Mouse (Mus musculus) liver, embryonic 15.5 days (tissue): ENCODE measurements around the gene Nat8l. TPM values are rescaled to one million over a fixed set of nuclear protein-coding genes. Genes with fewer than 3 reads are reported as not detected.
A peak's percentile ranks its signal among the peaks of the same experiment; 100 is the strongest.
"Not testable (repeated sequence)": the region's sequence is repeated elsewhere in the genome, so short reads cannot be mapped to it uniquely, and the experiment has no call there.

ENCODE experiments used
- ATAC-seq: fragments of 200-750 bp; cut with Nextera tagmentation; 2 replicates; pipeline ENCODE4 v1.8.0; 2017; ENCODE audit warnings: moderate number of reproducible peaks, mild to moderate bottlenecking, moderate library complexity; ENCODE audit not compliant: insufficient read depth
- H3K27ac ChIP-seq: fragments of 300-500 bp; sonication (generic); replicated peaks from 2 replicates; pipeline ENCODE4 v1.5.1; 2015; ENCODE audit warnings: mild to moderate bottlenecking, inconsistent platforms
- H3K27me3 ChIP-seq: fragments of 300-500 bp; sonication (generic); 2 replicates; pipeline ENCODE4 v1.6.1; 2015; ENCODE audit warnings: mild to moderate bottlenecking, inconsistent platforms
- H3K36me3 ChIP-seq: fragments of 300-500 bp; sonication (generic); replicated peaks from 2 replicates; pipeline ENCODE4 v1.6.1; 2015; ENCODE audit warnings: moderate library complexity, mild to moderate bottlenecking, inconsistent platforms
- H3K4me1 ChIP-seq: fragments of 300-500 bp; sonication (generic); replicated peaks from 2 replicates; pipeline ENCODE4 v1.6.1; 2015; ENCODE audit warnings: inconsistent platforms
- H3K4me2 ChIP-seq: fragments of 300-500 bp; sonication (generic); 2 replicates; pipeline ENCODE4 v1.6.1; 2015; ENCODE audit warnings: moderate library complexity, mild to moderate bottlenecking, inconsistent platforms
- H3K4me3 ChIP-seq: fragments of 300-500 bp; sonication (generic); replicated peaks from 2 replicates; pipeline ENCODE4 v1.5.1; 2015; ENCODE audit warnings: mild to moderate bottlenecking, inconsistent platforms
- H3K9ac ChIP-seq: fragments of 300-500 bp; sonication (generic); 2 replicates; pipeline ENCODE4 v1.6.1; 2015; ENCODE audit warnings: moderate library complexity, mild to moderate bottlenecking, inconsistent platforms
- H3K9me3 ChIP-seq: fragments of 300-500 bp; sonication (generic); replicated peaks from 2 replicates; pipeline ENCODE4 v1.6.1; 2016; ENCODE audit warnings: inconsistent platforms
- WGBS: fragments of 180-500 bp; shearing (Covaris S2); methylation state at CpG from one replicate; pipeline ENCODE4 v1.1.7; 2015; ENCODE audit warnings: mixed read lengths; ENCODE audit not compliant: insufficient replicate concordance; 5-methylcytosine and 5-hydroxymethylcytosine counted together
- polyA plus RNA-seq: library from polyadenylated mRNA; unstranded; fragments of >200 nt; fragmentation: Nextera tagmentation; extraction: Ambion mirVana; gene quantifications from 2 replicates; pipeline ENCODE4 v1.2.1, GENCODE M21; 2015

Gene Nat8l
- polyA plus RNA-seq: 0.09 and 0.20 TPM in 2 replicates

DNA sequence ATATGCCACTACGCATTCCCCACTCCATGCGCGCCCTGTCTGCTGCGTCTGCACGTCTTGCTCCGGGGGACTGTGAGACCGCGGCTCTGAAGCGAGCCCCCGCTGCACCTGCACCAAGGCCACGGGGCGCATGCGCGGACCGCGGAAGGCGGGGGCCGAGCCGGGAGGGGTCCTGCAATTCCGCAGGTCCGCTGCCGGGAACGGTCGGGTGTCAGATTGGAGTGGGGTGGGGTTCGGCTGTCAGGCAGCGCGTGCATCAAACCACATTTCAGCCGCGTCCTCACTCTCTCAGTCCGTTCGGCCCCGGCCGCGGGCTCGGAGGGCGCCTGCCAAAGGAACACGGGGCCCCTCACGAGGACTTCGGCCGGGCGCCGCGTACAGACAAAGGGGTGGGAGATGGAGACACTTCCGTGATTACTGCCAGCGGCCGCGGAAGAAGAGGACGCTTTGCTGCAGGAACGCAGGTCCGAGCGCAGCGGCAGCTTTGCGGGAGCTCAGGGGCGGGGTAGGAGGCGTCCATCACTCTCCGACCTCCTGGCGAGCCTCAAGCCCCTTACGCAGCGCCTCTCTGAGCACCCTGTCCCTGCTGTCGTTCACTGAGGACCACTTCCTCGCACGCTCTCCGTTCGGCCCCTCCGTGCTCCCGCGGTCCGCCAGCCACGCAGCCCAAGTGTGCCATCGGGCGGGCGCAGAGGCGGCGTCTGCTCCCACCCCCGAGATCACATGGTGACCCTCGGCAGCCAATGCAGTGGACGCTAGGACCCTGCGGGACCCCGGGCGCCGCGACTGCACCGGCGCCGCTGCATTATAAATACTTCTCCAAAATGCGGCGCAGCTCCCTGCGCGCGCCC is at the start of gene Nat8l:
TSS of gene Nat8l (plus strand) at position 142 of the 851 bp plus-strand sequence.
- Histone ChIP-seq H3K9me3 (no peaks in the 10 kb centered on the region), H3K4me3 (peak within 1 kb of the TSS; percentile 53), H3K9ac (no peak within 1 kb of the TSS; the same call in 1 of the 2 replicates), H3K27ac (no peak within 1 kb of the TSS; the same call in 1 of the 2 replicates), H3K4me2 (peak within 1 kb of the TSS; percentile 66), H3K4me1 (peaks cover 16% of the 10 kb centered on the region), H3K27me3 (peaks cover 66% of the 10 kb centered on the region), H3K36me3 (no peaks in the 10 kb centered on the region)
- no peak for ATAC-seq
- under 1% methylated on average over 90 of the region's 90 CpGs for WGBS

DNA sequence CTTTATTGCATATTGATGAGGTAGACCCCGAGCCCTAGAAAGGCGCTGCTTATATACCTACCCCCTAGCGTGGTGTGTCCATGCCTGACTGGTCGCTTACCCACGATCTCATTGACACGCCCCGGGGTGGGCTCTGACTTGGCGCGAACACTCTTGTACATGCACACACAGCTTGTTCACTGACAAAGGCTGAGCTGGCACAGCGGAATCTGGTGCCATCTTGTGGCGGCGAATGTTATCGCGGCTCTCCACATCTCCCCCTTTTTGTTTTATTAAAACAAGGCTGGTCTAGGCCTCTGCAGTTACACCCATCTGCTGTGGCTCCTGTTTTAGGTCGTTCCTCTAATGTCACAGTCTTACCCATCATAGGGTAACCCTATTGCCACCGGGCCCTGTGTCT is 48.7 kb upstream of the Nat8l start:
- not testable (repeated sequence) for H3K9ac ChIP-seq, H3K36me3 ChIP-seq, H3K4me2 ChIP-seq, H3K27ac ChIP-seq, ATAC-seq, H3K9me3 ChIP-seq, H3K4me1 ChIP-seq, H3K4me3 ChIP-seq, H3K27me3 ChIP-seq
- WGBS: 79% methylated on average over 16 of the region's 16 CpGs

DNA sequence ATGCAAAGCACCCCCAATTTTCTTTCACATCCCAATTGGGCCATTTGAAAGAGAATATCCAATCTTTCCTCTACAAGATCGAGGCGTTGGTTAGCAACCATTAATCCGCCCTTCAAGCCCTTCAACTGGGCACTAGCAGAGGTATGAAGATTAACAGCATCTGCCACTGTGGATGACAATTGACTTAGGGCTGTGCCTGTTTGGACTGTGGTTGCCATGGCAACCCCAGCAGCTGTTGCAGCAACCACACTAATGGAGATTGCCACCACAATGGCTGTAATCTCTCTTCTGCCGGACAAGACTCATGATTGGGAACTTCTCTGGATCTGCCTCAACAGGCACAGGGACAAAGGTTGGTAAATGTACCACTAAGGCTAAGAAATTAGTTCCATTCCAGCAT is 47.5 kb upstream of the Nat8l start:
- WGBS: 75% methylated on average over 4 of the region's 4 CpGs
- ATAC-seq: no peak

DNA sequence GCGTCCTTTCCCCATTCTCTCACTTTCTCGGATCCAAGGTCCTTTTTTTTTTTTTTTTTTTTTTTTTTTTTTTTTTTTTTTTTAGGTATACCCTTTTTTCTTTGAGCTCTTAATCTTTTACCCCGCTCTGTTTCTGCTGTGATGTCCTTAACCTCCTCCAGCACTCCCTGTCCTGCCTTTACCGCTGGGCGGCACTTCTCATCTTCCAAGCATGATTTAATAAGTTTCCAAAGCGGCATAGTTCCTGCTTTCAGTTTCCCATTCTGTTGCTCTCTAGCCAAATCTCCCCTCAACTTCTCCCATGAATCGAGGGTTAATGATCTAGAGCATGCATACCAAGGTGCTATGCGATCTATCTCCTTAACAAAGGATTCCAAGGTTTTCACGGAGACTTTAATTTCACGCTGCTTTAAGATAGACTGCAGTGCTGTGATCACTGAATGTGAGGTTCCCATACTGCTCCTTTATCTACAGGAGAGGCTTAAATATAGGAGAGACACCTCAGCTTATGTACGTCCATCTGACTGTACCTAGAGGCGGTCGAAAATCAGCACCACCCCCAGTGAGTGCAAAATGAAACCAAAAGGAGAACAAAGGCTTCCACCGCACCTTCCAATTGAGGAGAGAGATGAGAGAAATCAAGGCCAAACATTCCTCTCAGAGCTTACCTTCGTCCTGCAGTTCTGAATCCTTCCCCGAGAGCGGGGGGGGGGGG is 42.2 kb upstream of the Nat8l start:
- no peak overlapping the region for H3K9ac ChIP-seq
- no peaks in the 10 kb centered on the region for H3K36me3 ChIP-seq
- no peak overlapping the region for H3K4me2 ChIP-seq
- no peaks in the 10 kb centered on the region for H3K27me3 ChIP-seq
- H3K4me3 ChIP-seq: no peak overlapping the region
- no peak overlapping the region for H3K27ac ChIP-seq
- WGBS: 71% methylated on average over 17 of the region's 17 CpGs
- H3K9me3 ChIP-seq: peaks cover 11% of the 10 kb centered on the region; the same call in 1 of the 2 replicates
- no peaks in the 10 kb centered on the region for H3K4me1 ChIP-seq
- ATAC-seq: no peak

More for the DNA sequence above, 47.5 kb upstream of the Nat8l start:
- H3K36me3 ChIP-seq: no peaks in the 10 kb centered on the region
- no peak overlapping the region for H3K27ac ChIP-seq
- H3K4me3 ChIP-seq: no peak overlapping the region
- H3K4me1 ChIP-seq: no peaks in the 10 kb centered on the region
- H3K9me3 ChIP-seq: peaks cover 4% of the 10 kb centered on the region; the same call in 1 of the 2 replicates
- H3K4me2 ChIP-seq: no peak overlapping the region
- H3K27me3 ChIP-seq: no peaks in the 10 kb centered on the region
- H3K9ac ChIP-seq: no peak overlapping the region

DNA sequence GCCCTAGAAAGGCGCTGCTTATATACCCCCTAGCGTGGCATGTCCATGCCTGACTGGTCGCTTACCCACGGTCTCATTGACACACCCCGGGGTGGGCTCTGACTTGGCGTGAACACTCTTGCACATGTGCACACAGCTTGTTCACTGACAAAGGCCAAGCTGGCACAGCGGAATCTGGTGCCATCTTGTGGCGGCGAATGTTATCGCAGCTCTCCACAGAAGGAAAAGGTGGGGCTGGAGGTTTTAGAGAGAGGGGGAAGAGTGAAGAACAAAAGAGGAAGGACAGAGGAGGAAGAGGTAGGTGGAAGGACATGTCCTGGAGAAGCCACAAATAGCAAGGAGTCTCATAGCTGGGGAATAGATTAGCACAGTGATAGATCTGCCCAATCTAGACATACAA is 41.4 kb upstream of the Nat8l start:
- H3K9me3 ChIP-seq: peaks cover 11% of the 10 kb centered on the region; the same call in 1 of the 2 replicates
- H3K4me1 ChIP-seq: no peaks in the 10 kb centered on the region
- no peak overlapping the region for H3K9ac ChIP-seq
- H3K4me3 ChIP-seq: no peak overlapping the region
- 40% methylated on average over 10 of the region's 10 CpGs for WGBS
- no peaks in the 10 kb centered on the region for H3K27me3 ChIP-seq
- H3K4me2 ChIP-seq: no peak overlapping the region
- no peak overlapping the region for H3K27ac ChIP-seq
- no peak for ATAC-seq
- H3K36me3 ChIP-seq: no peaks in the 10 kb centered on the region

DNA sequence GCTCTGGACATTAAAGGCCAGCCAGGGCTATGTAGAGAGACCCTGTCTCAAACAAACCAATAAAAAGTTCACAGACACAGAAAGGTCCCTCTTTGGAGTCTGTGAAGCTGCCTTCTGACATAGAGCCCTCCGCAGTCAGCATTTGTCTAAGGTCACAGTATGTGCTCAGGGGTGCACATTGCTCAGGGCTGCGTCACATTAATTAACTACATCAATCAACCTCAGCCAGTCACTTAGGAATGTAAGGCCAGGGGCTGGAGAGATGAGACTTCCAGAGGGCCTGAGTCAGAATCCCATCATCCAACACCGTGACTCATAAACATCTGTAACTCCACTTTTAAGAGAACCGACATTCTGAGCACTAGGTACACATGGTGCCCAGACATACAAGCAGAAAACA is 39.9 kb upstream of the Nat8l start:
- Histone ChIP-seq H3K27ac (no peak overlapping the region), H3K4me1 (no peaks in the 10 kb centered on the region), H3K4me2 (no peak overlapping the region), H3K9me3 (peaks cover 11% of the 10 kb centered on the region; the same call in 1 of the 2 replicates), H3K9ac (no peak overlapping the region), H3K27me3 (no peaks in the 10 kb centered on the region), H3K4me3 (no peak overlapping the region), H3K36me3 (no peaks in the 10 kb centered on the region)
- WGBS: 74% methylated on average over 4 of the region's 4 CpGs
- no peak for ATAC-seq

DNA sequence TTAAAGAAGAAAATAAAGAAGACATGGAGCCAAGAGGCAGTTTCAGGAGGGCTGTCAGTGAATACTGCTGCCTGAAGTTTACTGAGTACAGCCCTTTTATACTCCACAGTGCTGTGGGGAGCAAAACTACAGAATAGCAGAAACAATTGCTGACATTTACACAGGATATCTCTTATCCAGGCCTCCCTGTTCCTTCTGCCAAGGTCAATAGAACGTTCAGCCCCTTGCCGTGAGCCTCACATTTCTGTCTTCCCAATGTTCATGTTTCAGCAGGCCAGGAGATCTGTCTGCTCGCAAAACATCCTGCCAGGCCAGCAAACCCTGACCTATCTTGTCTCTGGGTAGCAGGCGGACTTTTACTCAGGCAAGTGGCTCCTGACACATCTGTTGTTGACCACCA is 36.4 kb upstream of the Nat8l start:
- H3K4me2 ChIP-seq: no peak overlapping the region
- H3K36me3 ChIP-seq: no peaks in the 10 kb centered on the region
- no peaks in the 10 kb centered on the region for H3K27me3 ChIP-seq
- H3K4me1 ChIP-seq: no peaks in the 10 kb centered on the region
- no peak overlapping the region for H3K9ac ChIP-seq
- no peak overlapping the region for H3K4me3 ChIP-seq
- 63% methylated on average over 4 of the region's 4 CpGs for WGBS
- 0 out of 2 replicates have a peak, but pooled peaks cover under 1% of the 10 kb centered on the region for H3K9me3 ChIP-seq
- no peak overlapping the region for H3K27ac ChIP-seq
- no peak for ATAC-seq

DNA sequence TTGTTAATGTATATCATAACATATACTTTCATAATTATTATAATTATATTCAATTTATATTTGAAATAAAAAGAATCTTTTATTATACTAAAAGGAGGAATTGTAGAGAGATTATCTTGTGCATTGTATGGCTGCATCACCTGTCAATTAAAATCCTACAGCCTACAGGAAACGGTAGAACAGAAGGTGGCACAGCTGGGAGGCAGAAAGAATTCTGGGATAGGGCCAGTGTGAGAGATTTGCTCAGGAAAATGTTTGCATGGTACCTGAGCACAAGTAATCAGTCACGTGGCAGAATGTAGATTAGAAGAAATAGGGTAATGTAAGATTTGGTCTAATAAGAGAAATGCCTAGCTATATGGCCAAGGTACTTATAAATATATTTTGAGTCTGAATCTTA is 21.0 kb upstream of the Nat8l start:
- Histone ChIP-seq H3K27ac (no peak overlapping the region), H3K4me1 (no peaks in the 10 kb centered on the region), H3K9ac (no peak overlapping the region), H3K36me3 (no peaks in the 10 kb centered on the region), H3K27me3 (peaks cover 5% of the 10 kb centered on the region; the same call in 1 of the 2 replicates), H3K4me2 (no peak overlapping the region), H3K4me3 (no peak overlapping the region), H3K9me3 (no peaks in the 10 kb centered on the region)
- WGBS: 37% methylated on average over 2 of the region's 2 CpGs
- ATAC-seq: no peak

DNA sequence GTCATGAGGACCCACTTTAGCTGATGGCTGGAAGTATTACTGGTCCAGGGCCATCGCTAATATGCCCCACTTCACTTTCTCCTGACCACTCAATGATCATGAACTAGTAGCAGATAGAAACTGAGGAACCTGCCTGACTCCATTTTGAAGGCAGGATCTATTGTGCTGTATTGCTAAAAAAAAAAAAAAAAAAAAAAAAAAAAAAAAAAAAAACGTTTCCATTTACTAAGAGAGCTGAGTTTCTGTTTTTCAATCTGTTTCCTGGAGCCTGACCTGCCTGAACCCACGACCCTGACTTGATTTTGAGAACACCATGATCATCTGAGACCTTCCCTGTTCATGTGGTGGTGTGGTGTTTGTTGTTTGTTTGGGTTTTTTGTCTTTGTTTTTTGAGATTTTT is 19.5 kb upstream of the Nat8l start:
- Histone ChIP-seq H3K27me3 (peaks cover 3% of the 10 kb centered on the region; the same call in 1 of the 2 replicates), H3K9ac (no peak overlapping the region), H3K27ac (no peak overlapping the region), H3K4me2 (no peak overlapping the region), H3K4me3 (no peak overlapping the region), H3K9me3 (no peaks in the 10 kb centered on the region), H3K36me3 (no peaks in the 10 kb centered on the region), H3K4me1 (no peaks in the 10 kb centered on the region)
- no peak for ATAC-seq
- 23% methylated on average over 3 of the region's 3 CpGs for WGBS

DNA sequence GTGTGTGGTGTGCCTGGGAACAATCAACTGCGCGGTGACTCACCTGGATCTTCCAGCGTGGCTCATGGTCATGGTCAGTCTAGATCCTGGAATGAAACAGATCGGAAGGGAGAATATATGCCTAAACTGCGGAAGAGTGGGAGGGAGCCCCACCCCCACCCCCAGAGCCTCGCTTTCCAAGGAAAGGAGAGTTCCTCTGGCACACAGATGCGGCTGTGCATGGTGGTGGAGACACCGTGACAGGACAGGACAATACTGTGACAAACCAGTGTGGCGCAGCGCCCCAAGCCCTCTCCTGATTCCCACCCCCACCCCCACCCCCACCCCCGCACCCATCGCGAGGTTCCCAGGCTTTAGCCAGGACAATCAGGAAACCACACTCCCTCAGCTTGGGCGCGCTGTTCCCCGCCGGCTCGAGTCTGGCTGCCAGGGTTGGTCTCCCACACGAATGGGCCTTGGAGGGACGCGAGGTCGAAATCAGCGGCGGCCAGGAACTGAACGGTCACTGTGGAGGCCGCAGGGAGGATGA is 13.0 kb upstream of the Nat8l start:
- H3K27ac ChIP-seq: no peak overlapping the region
- no peak for ATAC-seq
- H3K4me3 ChIP-seq: peak overlapping the region; percentile 57
- H3K9me3 ChIP-seq: no peaks in the 10 kb centered on the region
- WGBS: 7% methylated on average over 26 of the region's 26 CpGs
- peaks cover 6% of the 10 kb centered on the region for H3K4me1 ChIP-seq
- H3K27me3 ChIP-seq: peaks cover 54% of the 10 kb centered on the region
- peak overlapping the region; percentile 71 for H3K4me2 ChIP-seq
- H3K36me3 ChIP-seq: no peaks in the 10 kb centered on the region
- H3K9ac ChIP-seq: 0 out of 2 replicates have a peak overlapping the region, but pooled peaks have one; percentile 18
